Mouse (Mus musculus) myocyte (in vitro differentiated cells): Measurements from ENCODE around the gene Fam167b.

Experiments
- CEBPB ChIP-seq: IDR thresholded peaks from 2 replicates; pipeline ENCODE4 v1.6.1; 2011; ENCODE audit warnings: mild to moderate bottlenecking, moderate library complexity; ENCODE audit not compliant: poor library complexity, insufficient read depth, severe bottlenecking
- E2F4 ChIP-seq: IDR thresholded peaks from one replicate; pipeline ENCODE4 v1.6.1; 2011; ENCODE audit warnings: mild to moderate bottlenecking, control low read depth, moderate library complexity; ENCODE audit not compliant: insufficient read depth
- MAX ChIP-seq: IDR thresholded peaks from one replicate; pipeline ENCODE4 v1.6.1; 2011; ENCODE audit warnings: low read depth, mild to moderate bottlenecking, control low read depth
- MYOD1 ChIP-seq, 3 experiments: IDR thresholded peaks; one replicate each; pipeline ENCODE4 v1.6.1; 2011; ENCODE audit warnings: control low read depth in 2 of 3, low read depth in 2 of 3, mild to moderate bottlenecking in 2 of 3, moderate library complexity in 1 of 3; ENCODE audit not compliant: insufficient read length in 2 of 3, control insufficient read depth in 1 of 3
- POLR2A ChIP-seq: IDR thresholded peaks from one replicate; pipeline ENCODE4 v1.6.1; 2011; ENCODE audit warnings: low read depth, mild to moderate bottlenecking, control low read depth, moderate library complexity; ENCODE audit not compliant: insufficient read length
- POLR2AphosphoS2 ChIP-seq: IDR thresholded peaks from one replicate; pipeline ENCODE4 v1.6.1; 2011; ENCODE audit warnings: low read depth, control low read depth; ENCODE audit not compliant: insufficient read length
- SRF ChIP-seq: IDR thresholded peaks from one replicate; pipeline ENCODE4 v1.6.1; 2011; ENCODE audit warnings: low read depth; ENCODE audit not compliant: control insufficient read depth, insufficient read length
- TCF12 ChIP-seq: IDR thresholded peaks from one replicate; pipeline ENCODE4 v1.6.1; 2011; ENCODE audit warnings: mild to moderate bottlenecking, control low read depth; ENCODE audit not compliant: poor library complexity, insufficient read depth, severe bottlenecking
- TCF3 ChIP-seq: IDR thresholded peaks from one replicate; pipeline ENCODE4 v1.6.1; 2011; ENCODE audit warnings: low read depth, control low read depth; ENCODE audit not compliant: insufficient read length
- USF1 ChIP-seq: IDR thresholded peaks from one replicate; pipeline ENCODE4 v1.6.1; 2011; ENCODE audit warnings: low read depth, mild to moderate bottlenecking, control low read depth, moderate library complexity

DNA sequence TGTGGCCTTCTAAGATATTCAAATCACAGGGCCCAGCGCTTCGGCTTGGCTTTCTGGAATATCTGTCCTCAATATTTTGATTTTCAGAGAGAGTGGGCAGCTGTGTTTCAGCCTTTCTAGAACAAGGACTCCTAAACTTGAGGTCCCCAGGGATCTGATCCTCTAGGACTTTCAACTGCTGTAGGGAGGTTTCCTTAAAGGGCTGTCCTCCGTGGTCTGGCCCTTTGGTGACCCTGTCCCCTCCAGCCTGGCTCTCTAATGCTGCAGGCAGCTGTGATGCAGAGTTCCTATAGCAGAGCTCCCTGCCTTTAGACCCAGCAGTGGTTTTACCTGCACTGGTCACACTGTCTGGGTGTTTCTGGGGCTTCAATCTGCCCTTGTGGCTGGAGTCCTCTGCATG lies 38.3 kb upstream of the Fam167b start:
- TF ChIP-seq MAX (no peak), POLR2A (no peak), E2F4 (no peak), USF1 (no peak), POLR2AphosphoS2 (no peak), TCF12 (no peak), TCF3 (no peak), CEBPB (no peak), SRF (no peak), MYOD1 (IDR thresholded peaks at IDR 0.05; ENCODE audit: control insufficient read depth in 1 of 3, insufficient read length in 2 of 3, low read depth in 2 of 3) (no peak)
